In genomic region chr9:79599395-79600236, GRCm38 (mm10) we compare ENCODE assay signal across 9 mouse cellular contexts.
A peak's percentile ranks its signal among the peaks of the same experiment; 100 is the strongest.
DNase-seq lines count a peak whose midpoint lies in the region; ATAC-seq lines count a peak whose summit lies in the region.
"Had no signal": no experiment of that assay in that cellular context is flagged by ENCODE, and none has a peak within 500 bp of the region (broad histone marks: within the 10 kb centered on the region; RNA-seq: fewer than 3 reads in every experiment).

No protein-coding gene starts in this region.

- DNase-seq in heart, embryonic 10.5 days (ENCODE audit: low spot score) = no peak
- no peak for DNase-seq in heart, adult 8-10 months (ENCODE audit: low spot score)
- DNase-seq in neural tube, embryonic 11.5 days (ENCODE audit: low spot score) = no peak
- DNase-seq in neural tube, embryonic 10.5 days (ENCODE audit: extremely low spot score, low spot score) = no peak
- DNase-seq in kidney, postnatal 14 days = peak; percentile 75
- no peak for DNase-seq in spleen, postnatal 10 days (ENCODE audit: low spot score in 2 of 2)
- DNase-seq in testis, postnatal 10 days (ENCODE audit: low spot score) = no peak

- H3K27me3 ChIP-seq in heart, embryonic 10.5 days (ENCODE audit: insufficient read depth, poor library complexity, severe bottlenecking) = no peaks in the 10 kb centered on the region
- no peaks in the 10 kb centered on the region for H3K27me3 ChIP-seq in neural tube, embryonic 11.5 days (ENCODE audit: control insufficient read depth, insufficient read depth, low read length)
- no peaks in the 10 kb centered on the region for H3K27me3 ChIP-seq in intestine, embryonic 16.5 days (replicated peaks; ENCODE audit: control insufficient read depth, insufficient read depth, low read length)

- no peak overlapping the region for H3K4me2 ChIP-seq in neural tube, embryonic 11.5 days (ENCODE audit: low read depth)
- no peak overlapping the region for H3K4me2 ChIP-seq in intestine, embryonic 16.5 days (ENCODE audit: low read depth, low read length)

- peaks cover 5% of the 10 kb centered on the region for H3K4me1 ChIP-seq in heart, embryonic 10.5 days
- no peaks in the 10 kb centered on the region for H3K4me1 ChIP-seq in neural tube, embryonic 11.5 days (ENCODE audit: control insufficient read depth, insufficient read depth, low read length)
- no peaks in the 10 kb centered on the region for H3K4me1 ChIP-seq in intestine, embryonic 16.5 days (ENCODE audit: control insufficient read depth, insufficient read depth, low read length)

- no peak overlapping the region for H3K9ac ChIP-seq in neural tube, embryonic 11.5 days (ENCODE audit: low read length)
- H3K9ac ChIP-seq in intestine, embryonic 16.5 days (ENCODE audit: low read depth, low read length) = no peak overlapping the region

- no peaks in the 10 kb centered on the region for H3K36me3 ChIP-seq in heart, embryonic 10.5 days
- H3K36me3 ChIP-seq in neural tube, embryonic 11.5 days (ENCODE audit: control insufficient read depth, insufficient read depth, low read length) = no peaks in the 10 kb centered on the region
- H3K36me3 ChIP-seq in intestine, embryonic 16.5 days (ENCODE audit: control insufficient read depth, insufficient read depth, low read length) = no peaks in the 10 kb centered on the region

- peak; percentile 33; the same call in 1 of the 2 replicates for ATAC-seq in neural tube, embryonic 11.5 days (ENCODE audit: insufficient read depth, low FRiP score, low TSS enrichment)
- no peak for ATAC-seq in intestine, embryonic 16.5 days

- 86% methylated on average over 20 of the region's 20 CpGs for WGBS in heart, embryonic 10.5 days
- 76% methylated on average over 20 of the region's 20 CpGs for WGBS in neural tube, embryonic 11.5 days
- WGBS in intestine, embryonic 16.5 days = 86% methylated on average over 20 of the region's 20 CpGs

- H3K27ac ChIP-seq in heart, embryonic 10.5 days = peak overlapping the region; percentile 59
- H3K27ac ChIP-seq in neural tube, embryonic 11.5 days (ENCODE audit: low read depth, low read length) = no peak overlapping the region
- H3K27ac ChIP-seq in intestine, embryonic 16.5 days (ENCODE audit: low read length) = no peak overlapping the region
- H3K27ac ChIP-seq: macrophage had no signal

- no peak overlapping the region for H3K4me3 ChIP-seq in heart, embryonic 10.5 days
- no peak overlapping the region for H3K4me3 ChIP-seq in neural tube, embryonic 11.5 days (ENCODE audit: low read depth, low read length)
- no peak overlapping the region for H3K4me3 ChIP-seq in intestine, embryonic 16.5 days (ENCODE audit: low read length)

- no peaks in the 10 kb centered on the region for H3K9me3 ChIP-seq in heart, embryonic 10.5 days
- no peaks in the 10 kb centered on the region for H3K9me3 ChIP-seq in neural tube, embryonic 11.5 days (ENCODE audit: control insufficient read depth, low read length)
- no peaks in the 10 kb centered on the region for H3K9me3 ChIP-seq in intestine, embryonic 16.5 days (ENCODE audit: control insufficient read depth, low read length)
